Mouse (Mus musculus) heart, postnatal 4 days (tissue): ENCODE data around the gene Smox. TPM values are rescaled to one million over a fixed set of nuclear protein-coding genes. Genes with fewer than 3 reads are reported as not detected.

Experiments
- DNase-seq: peaks from one replicate; pipeline ENCODE4 v3.0.0; 2021
- total RNA-seq, 2 experiments: library from RNA; stranded (reverse); gene quantifications; 2 replicates each; pipeline ENCODE4 v1.2.3; 2021

The Smox gene
- total RNA-seq, 2 experiments from 2014 or later = 33.7 to 35.2 TPM

DNA sequence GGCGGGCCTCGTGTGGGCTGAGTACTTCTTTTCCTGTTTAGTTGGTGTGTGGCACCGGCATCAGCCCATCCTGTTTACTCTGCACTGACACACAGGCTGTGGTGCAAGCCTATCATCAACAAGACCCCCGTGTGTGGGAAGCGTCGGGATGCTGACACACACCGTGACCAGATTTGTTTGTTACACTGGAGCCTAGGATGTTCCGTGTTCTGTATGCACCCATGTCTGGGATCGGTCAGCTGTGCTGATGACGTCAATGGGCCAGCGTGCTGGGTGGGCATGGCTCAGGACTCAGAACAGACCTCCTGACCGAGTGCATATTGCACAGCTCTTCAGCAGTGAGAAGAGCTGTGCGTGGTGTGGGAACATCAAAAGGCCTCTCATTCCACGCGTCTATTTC is 6.2 kb upstream of the Smox start:
- DNase-seq = no peak

DNA sequence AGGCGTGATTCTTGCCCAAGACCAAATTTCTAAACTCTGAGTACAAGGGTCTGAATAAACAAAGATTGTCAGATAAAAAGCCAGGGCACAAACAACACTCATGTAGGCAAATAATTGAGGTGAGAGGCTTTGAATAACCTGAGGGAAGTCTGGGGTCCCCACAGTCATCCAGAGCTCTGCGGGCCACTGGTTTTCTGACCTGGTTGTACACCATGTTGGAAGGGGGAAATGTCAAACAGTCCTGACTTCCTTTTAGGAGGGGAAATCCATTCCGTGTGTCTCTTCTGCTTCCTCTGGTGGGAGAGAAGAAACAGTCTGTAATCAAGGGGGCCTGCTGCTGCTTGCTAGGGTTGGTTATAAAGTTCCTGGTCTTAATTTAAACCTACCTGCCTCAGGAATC is 5.2 kb upstream of the Smox start:
- DNase-seq = no peak

DNA sequence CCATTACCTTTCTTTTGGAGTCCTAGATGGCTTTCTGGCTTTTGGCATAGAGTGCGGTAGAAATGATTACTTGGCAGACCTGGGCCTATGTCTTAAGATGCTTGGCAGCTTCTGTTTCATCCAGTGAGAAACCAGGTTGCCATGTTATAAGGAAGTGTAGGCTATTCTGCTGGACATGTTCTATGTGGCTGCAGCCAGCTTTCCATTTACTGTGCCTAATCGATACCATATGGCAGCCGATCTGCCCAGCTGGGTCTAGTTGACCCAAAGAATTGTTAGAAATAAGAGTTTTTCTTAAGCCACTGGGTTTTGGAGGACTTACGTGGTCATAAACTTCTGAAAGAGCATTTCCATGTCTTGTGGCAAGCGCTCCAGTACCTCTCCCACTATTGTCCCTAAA is 4.0 kb upstream of the Smox start:
- no peak for DNase-seq

DNA sequence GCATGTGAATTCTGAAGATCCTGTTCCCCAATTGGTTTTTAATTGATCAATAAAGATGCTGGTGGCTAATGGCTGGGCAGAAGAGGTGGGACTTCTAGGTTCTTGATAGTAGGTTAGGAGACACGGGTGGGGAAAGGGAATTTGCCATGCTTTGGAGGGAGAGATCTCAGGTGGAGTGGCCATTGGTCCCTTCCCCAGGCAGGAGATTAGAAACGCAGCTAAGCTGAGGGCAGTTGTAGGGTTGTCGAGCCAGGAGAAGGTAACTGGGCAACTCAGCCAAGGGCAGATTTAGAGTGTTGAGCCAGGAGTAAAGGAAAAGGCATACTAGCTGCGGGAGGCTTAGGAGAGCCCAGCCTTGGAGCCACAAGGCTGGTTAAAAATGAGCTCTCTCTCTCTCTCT is 3.0 kb upstream of the Smox start:
- DNase-seq = no peak

DNA sequence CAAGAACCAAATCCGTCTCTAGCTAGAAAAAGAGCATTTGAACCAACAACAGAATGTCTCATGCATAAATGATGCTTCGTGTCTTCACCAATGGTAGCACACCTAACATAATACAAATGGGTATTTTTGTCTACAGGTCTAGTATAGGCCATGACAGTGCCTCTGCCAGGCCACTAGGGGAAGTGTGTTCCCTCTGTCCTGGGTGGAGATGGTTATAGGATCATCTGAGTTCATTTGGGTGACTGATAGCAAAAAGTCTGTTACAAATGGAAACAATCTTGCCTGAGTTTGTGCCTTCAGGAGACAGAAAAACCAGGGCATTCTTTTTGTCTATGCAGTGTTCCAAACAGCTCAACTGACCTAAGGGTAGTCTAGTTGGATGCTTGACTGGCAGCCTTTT is 2.4 kb upstream of the Smox start:
- peak; percentile 2 for DNase-seq

DNA sequence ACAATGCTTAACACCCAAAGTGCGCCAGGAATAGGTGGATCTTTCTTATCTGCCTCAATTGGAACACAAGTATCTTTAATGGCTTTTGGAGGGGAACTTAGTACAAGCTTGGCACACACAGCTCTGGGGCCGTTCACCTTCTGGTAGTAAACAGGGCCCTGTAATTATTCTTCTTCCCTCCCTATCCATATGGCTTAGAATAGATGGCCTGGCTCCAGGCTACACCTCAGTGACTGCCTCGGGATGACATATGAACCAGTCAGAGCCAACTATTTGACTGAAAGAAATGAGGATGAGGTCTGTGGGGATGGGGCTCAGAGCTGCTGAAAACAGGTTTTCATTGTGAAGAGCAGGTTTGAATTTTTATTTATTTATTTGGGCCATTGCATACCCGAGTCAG is 1.7 kb upstream of the Smox start:
- no peak for DNase-seq

DNA sequence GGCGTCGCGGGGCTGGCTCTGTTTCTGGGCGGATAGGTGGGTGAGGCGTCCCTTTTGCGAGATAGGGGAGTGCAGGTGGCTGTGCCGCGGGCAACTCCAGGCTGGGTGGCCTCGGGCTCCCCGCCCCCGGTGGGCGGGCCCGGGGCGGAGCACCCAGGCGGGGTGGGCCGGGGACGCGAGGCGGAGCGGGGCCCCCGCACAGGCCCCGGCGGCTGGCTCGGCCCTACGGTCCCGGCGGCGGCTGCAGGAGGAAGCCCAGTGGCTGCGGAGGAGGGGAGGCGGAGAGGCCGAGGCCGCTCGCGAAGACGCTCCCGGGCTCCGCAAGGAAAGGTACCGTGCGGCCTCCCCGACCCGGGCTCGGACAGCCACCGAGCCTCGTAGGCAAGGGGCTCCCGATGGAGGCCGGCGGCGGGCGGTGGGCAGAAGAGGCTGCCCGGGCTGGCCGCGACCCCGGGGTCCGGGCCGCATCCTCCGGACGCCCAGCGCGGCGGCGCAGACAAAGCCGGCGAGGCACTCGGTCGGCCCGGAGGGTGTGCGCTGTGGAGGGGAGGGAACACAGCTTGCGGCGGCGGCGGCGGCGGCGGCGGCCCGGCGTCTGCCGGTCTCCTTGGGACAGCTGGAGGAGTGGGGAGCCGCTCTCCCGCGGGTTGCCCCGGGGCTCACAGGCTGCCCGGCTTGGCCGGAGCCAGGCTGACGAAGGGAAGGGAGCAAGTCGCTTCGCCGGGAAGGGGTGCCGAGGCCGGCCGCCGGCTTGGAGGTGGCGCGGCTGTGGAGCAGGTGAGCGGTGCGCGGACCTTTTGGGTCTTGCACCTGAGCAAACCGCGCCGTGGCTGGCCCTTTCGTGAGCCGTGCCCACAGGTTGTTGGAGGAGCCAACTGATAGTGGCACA is 655 bp downstream of the Smox start:
- DNase-seq = peak; percentile 87

DNA sequence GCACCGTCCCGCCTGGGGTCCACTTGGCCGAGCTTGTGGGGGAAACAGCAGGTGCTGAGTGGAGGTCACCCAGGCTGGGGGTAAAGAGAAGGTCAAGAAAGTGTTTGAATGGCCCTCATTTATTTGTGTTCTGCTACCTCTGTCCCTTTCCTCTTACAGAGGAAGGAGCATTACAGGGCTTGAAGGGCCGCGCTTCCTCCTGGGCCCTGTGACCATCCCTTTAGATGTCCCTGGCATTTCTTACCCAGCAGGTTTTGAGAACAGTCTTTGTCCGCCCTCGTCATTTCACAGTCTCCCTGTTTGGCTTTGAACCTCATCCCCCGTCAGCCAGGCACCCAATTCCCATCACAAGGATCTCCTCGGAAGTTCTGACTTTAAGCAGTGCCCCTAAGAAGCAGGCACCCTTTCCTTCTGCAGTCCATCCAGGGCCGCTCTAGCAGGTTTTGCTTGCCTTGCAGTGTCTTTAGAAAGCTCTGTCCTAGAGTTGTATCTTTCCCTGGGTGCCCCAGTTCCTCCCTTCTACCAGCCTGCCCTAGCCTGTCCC is 1.4 kb downstream of the Smox start:
- DNase-seq = no peak

DNA sequence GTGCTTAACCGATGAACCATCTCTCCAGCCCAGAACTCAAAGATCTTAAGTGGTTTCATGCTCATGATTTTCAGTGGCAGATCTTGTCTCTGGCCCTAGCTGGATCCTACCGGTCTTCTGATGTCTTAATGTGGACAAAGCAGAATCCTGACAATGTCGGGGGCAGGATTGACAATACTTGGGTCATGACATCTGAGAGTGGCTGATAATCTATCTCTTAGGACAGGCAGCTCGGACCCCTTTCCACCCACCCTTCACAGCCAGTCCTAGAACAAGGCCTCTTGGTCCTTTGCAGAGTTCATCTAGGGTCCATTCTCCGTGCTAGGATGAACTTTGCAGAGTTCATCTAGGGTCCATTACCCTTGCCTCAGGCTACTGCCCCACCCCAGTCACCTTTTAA is 2.1 kb downstream of the Smox start:
- DNase-seq = no peak

DNA sequence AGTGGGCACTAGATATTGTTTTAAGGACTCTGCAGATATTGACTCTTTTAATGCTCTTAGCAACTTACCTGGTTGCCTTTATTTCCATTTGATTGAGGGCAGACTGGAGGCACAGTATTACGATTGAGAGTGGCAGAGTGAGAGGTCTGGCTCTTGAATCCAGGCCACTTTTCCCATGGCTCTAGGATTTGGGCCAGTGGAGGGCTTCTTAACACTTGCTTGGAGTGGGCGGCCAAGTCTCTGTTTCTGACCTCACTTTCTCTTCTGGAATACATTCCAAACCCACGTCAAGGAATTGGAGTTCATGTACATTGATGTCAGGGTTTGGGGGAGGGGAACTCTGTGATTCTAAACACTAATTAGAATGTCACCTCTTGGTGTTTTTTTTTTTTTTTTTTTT is 4.0 kb downstream of the Smox start:
- no peak for DNase-seq

DNA sequence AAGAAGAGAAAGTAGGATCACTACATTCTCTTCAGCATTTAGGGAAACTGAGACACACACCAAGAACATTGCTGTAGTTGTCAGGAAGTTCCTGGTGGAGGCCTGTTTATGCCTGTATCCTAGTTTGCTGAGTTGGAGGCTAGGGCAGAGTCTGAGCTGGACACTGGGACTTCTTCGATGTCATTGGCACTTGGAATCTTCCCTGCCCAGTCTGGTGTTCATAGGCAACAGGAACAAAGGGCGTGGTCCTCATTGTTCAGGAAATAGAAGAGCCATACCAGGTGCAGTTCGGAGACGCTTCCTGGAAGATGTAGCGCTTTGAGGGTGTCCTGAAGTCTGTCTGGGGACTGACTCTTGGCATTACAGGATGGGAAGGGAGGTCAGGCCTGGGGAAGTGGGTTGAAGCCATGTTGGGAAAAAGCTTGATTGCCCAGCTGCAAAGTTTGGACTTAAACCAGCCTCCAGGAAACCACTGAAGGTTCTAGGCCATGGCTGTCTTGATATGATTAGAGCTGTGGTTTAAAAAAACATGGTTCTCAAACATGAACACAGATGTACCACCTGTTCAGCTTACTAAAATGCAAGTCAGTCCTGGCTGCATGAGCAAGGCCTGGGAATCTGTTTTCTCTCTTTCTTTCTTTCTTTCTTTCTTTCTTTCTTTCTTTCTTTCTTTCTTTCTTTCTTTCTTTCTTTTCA is 5.0 kb downstream of the Smox start:
- no peak for DNase-seq

DNA sequence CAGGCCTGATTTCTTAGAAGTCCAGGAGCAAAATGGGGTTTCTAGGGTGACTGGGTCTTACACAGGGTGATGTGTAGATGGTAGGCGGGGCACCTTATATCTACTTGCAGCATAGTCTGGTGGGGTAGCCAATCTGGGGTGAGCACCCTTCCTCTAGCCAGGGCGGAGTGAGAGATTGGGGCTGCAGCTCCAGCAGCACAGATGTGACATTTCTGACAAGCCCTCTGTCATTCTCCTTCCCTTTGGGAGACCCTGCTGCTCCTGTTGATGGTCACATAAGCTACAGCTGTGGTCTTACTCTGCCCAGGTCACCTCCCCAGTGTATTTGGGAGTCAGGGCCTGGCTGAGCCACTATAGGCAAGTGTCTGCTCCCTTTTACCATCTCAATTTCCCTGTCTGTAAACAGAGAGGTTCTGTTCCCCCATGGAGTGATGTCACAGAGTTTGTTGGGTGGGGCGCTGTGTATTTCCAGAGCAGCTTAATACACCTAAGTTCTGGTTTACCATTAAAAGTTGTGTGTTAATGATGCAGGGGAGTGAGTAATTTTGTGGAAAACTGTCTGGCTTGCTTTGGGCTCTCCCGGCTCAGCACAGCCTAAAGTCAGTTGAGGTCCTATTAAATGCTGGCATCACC is 6.0 kb downstream of the Smox start:
- DNase-seq = no peak

DNA sequence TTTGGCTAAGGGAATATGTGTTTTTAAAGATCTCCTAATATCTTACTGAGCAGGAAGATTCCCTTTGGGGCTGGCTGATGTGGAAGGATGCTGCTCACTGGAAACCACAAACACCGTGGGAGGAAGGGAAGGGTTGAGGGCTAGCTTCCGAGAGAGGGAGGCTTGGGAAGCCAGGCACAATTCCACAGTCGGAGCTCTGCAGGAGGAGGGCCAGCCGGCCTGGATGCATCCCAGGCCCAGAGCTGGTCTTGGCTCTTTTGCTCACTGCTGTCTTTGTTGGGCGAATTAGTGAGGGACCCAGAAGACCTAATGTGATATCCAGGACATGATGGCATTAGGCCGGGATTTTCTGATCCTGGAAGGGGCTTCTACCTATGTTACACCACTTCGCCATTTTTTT is 6.9 kb downstream of the Smox start:
- DNase-seq = peak; percentile 55

DNA sequence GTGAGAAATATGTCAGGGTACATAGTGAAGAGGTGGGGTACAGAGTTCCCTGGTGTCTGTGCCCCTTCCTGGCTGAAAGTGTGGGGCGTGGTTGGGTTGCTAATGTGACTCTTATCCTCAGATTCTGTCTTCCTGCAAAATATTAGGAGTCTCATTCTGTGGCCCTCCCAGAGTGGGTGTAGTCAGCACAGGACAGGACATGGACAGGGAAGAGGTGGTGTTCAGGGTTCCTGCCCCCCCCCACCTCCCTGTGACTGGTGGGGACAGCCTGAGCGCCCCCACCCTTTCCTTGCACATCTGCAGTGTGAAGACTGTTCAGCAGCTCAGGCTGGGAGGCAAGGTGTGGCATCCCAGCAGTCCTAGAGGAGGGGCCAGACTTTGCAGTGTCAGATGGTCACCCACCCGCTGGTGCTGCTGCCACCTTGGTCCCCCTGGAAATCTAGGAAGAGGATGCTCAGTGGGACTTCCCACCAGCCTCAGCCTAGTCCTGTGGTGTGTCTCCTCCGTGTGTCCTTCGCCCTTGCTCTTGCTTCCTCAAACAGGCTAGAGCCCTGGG is 8.1 kb downstream of the Smox start:
- DNase-seq = no peak

DNA sequence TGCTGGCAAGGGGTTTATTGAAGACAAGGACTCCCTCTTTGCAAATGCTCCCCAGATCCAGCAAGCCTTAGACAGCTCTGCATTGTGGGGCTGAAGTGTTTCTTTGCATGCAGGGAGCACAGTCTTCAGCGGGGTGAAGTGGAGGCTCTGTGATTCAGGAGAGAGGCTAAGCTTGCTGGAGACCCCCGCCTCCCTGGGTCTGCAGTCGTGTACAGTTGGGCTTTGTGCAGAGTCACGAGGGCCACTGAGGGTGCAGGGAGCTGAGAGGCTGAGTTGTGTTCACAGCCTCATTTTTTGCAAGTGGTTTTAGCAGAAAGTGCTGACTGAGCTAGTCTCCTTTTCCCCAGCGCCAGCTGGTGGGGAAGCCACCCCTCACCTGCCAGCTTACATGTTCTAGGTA is 10.6 kb downstream of the Smox start:
- no peak for DNase-seq

DNA sequence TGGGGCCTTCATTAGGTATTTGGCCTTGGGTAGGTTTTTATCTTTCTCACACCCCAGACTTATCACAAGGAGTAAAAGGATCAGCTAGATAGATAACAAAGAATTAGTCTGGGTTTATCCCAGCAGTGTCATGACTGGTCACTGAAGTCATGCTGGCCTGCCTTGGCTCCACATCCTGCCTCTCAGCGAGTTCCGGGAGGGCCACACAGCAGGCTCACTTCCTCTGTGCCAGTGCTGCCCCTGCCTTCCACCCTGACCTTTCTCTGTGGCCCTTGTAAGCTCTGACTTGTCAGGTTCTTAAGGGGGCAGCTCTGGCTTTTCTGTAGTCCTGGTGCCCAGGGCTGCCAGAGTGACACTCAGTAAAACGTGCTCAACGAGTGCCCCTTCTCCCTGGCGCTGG is 11.3 kb downstream of the Smox start:
- no peak for DNase-seq

DNA sequence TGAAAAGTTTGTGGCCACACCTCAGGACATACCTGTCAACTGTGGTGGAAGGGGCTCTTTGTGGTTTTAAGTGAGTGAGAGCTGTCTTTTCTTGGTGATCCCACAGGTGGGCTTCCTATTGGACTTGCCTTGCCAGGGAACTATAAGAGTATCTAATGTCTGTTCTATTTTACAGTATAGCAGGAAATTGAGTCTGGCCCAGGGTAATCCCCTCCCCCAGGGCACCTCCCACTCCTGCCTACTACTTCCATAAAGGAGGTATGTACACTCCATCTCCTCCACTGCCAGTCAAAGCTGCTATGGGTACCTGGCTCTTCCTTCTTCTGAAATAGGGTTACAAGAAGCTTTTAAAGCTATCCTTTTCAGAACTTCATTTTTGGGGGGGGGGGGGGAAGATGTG is 14.1 kb downstream of the Smox start:
- DNase-seq = no peak

DNA sequence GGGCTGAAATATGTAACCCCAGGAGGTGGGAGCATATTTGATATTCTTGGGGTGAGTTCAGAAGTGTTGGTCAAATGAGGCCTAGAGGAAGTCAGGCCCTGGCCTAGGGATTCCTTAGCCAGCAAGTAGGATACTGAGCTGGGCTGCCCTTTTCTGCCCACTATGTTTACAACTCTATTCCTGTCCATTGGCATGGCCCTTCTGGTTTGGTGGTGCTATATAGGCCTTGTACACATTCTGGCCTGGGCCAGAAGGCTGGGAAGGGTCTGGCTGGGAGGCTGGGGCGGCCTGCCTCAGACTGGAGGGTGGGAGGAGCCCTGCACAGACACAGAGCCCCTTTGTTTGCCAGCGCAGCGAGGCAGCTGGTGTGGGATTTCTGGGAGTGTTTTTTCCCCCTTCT is 15.1 kb downstream of the Smox start:
- DNase-seq = peak; percentile 33

DNA sequence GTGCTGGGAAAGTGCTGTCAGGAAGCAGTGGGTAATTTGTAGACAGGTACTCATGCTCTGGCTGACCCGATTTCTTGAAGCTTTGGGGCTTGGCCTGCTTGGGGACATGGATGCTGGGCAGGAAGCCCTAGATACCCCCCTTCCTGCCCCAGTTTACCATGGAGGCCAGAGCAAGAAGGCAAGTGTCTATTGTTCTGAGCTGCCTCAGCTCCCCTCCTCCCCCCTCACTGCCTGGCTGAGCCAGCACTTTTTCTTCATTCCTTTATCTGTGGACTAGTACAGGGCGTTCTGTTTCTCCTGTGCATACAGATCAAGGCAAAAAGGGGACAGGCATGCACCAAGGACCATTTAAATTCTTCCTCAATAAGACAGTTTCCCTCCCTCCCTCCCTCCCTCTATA is 17.2 kb downstream of the Smox start:
- no peak for DNase-seq

DNA sequence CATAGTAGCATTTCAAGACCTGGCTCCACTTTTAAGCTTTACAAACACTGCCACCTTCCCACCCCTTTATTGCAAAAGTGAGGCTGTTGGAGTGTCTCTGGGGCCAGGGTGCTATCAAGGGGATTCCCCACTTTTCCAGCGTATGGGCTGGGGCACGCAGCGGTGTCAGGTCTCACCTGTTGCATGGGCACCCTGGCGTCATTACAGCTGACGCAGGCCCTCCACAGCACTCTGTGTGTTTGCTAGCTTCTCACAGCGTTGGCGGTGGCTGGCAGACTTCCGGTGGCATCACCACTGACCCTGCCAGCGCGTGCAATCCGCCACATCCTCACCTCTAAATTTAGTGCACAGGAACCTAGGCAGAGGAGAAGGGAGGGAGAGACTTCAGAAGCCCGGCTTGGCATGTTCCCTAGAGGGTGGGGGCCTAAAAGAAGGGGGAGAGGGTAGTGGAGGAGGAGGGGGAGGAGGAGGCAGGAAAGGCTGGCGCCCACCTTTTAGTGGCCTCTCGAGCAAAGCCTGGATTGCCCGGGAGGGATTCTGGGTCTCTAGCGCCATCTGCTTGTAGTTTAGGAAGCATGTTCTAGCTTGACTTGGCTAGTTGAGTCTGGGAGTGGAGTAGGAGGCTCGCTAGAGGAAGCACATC is 18.5 kb downstream of the Smox start:
- peak; percentile 79 for DNase-seq

DNA sequence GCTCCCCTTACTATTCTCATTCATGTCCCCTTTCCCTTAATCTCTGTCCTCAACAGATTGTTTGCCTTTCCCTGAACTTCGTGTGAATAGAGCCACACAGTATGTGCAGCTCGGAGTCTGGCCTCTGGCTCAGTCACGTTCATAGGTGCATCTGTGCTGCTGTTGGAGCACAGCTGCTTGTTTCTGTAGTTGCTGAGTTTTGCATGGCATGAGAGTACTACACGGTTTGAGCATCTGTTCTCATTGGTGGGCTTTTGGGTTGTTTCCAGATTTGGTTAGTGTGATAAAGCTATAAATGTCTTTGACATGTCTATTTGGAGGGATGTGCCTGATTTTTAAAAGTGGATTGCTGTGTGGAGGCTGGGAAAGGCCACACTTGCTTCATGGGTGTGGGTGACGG is 19.2 kb downstream of the Smox start:
- DNase-seq = no peak

DNA sequence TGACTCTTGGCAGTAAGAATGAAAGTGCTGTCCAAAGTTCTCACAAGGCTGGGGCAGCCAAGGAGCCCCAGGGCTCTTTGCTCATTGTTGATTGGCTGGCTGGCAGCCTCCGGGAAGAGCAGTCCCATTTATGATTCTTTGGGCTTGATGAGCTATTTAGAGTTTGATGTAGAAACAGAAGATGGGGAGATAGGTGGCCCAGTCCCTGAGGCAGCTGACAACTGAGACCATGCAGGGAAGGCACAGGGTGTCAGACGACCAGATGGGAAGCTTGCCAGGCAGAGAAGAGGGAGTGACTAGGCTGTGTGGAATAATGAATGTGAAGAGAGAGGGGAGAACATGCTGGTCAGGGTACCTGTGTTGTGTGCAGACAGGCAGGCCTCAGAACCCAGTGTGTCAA is 22.2 kb downstream of the Smox start:
- DNase-seq = no peak
